Mouse (Mus musculus): ENCODE results near the gene Oxsm. TPM values are rescaled to one million over a fixed set of nuclear protein-coding genes. Genes with fewer than 3 reads are reported as not detected.

Gene Oxsm
- polyA plus RNA-seq, 1 experiment from 2014 or later: 3.8 TPM

GRCm38 (mm10) chr14:16200969-16201638 lies 48.5 kb downstream of the Oxsm start:
- Histone ChIP-seq H3K36me3 (ENCODE audit: insufficient read depth, low read length) (no peaks in the 10 kb centered on the region), H3K9ac (replicated peaks; ENCODE audit: low read length) (no peak overlapping the region), H3K4me3 (ENCODE audit: low read length) (no peak overlapping the region), H3K27ac (ENCODE audit: low read length) (no peak overlapping the region), H3K27me3 (ENCODE audit: insufficient read depth, low read length) (no peaks in the 10 kb centered on the region), H3K4me1 (ENCODE audit: insufficient read depth, low read length) (no peaks in the 10 kb centered on the region), H3K4me2 (replicated peaks; ENCODE audit: low read depth, low read length) (no peak overlapping the region), H3K9me3 (ENCODE audit: low read length) (no peaks in the 10 kb centered on the region)
- peak; percentile 39 for ATAC-seq (ENCODE audit: low FRiP score, low TSS enrichment)
- 46% methylated on average over 8 of the region's 8 CpGs for WGBS

GRCm38 (mm10) chr14:16200220-16200912 lies 49.2 kb downstream of the Oxsm start:
- H3K27me3 ChIP-seq (ENCODE audit: insufficient read depth, low read length): no peaks in the 10 kb centered on the region
- no peak overlapping the region for H3K9ac ChIP-seq (replicated peaks; ENCODE audit: low read length)
- WGBS: 50% methylated on average over 6 of the region's 6 CpGs
- H3K4me2 ChIP-seq (replicated peaks; ENCODE audit: low read depth, low read length): no peak overlapping the region
- no peak overlapping the region for H3K4me3 ChIP-seq (ENCODE audit: low read length)
- H3K27ac ChIP-seq (ENCODE audit: low read length): no peak overlapping the region
- H3K9me3 ChIP-seq (ENCODE audit: low read length): no peaks in the 10 kb centered on the region
- ATAC-seq (ENCODE audit: low FRiP score, low TSS enrichment): no peak
- H3K36me3 ChIP-seq (ENCODE audit: insufficient read depth, low read length): no peaks in the 10 kb centered on the region
- H3K4me1 ChIP-seq (ENCODE audit: insufficient read depth, low read length): no peaks in the 10 kb centered on the region

GRCm38 (mm10) chr14:16196518-16196917 lies 53.1 kb downstream of the Oxsm start:
- WGBS: 60% methylated on average over 4 of the region's 4 CpGs

GRCm38 (mm10) chr14:16195486-16195885 lies 54.1 kb downstream of the Oxsm start:
- Histone ChIP-seq H3K4me3 (ENCODE audit: low read length) (no peak overlapping the region), H3K4me1 (ENCODE audit: insufficient read depth, low read length) (no peaks in the 10 kb centered on the region), H3K4me2 (replicated peaks; ENCODE audit: low read depth, low read length) (no peak overlapping the region), H3K9ac (replicated peaks; ENCODE audit: low read length) (no peak overlapping the region), H3K36me3 (ENCODE audit: insufficient read depth, low read length) (no peaks in the 10 kb centered on the region), H3K27me3 (ENCODE audit: insufficient read depth, low read length) (no peaks in the 10 kb centered on the region), H3K27ac (ENCODE audit: low read length) (no peak overlapping the region), H3K9me3 (ENCODE audit: low read length) (no peaks in the 10 kb centered on the region)
- no peak for ATAC-seq (ENCODE audit: low FRiP score, low TSS enrichment)
- WGBS: 51% methylated on average over 1 of the region's 1 CpGs

More at GRCm38 (mm10) chr14:16196518-16196917, 53.1 kb downstream of the Oxsm start:
- H3K4me1 ChIP-seq (ENCODE audit: insufficient read depth, low read length): no peaks in the 10 kb centered on the region
- H3K4me3 ChIP-seq (ENCODE audit: low read length): no peak overlapping the region
- no peaks in the 10 kb centered on the region for H3K9me3 ChIP-seq (ENCODE audit: low read length)
- H3K36me3 ChIP-seq (ENCODE audit: insufficient read depth, low read length): no peaks in the 10 kb centered on the region
- no peak overlapping the region for H3K27ac ChIP-seq (ENCODE audit: low read length)
- no peaks in the 10 kb centered on the region for H3K27me3 ChIP-seq (ENCODE audit: insufficient read depth, low read length)
- no peak overlapping the region for H3K4me2 ChIP-seq (replicated peaks; ENCODE audit: low read depth, low read length)
- no peak overlapping the region for H3K9ac ChIP-seq (replicated peaks; ENCODE audit: low read length)
- ATAC-seq (ENCODE audit: low FRiP score, low TSS enrichment): no peak

GRCm38 (mm10) chr14:16194125-16194524 lies 55.5 kb downstream of the Oxsm start:
- H3K4me3 ChIP-seq (ENCODE audit: low read length): no peak overlapping the region
- no peaks in the 10 kb centered on the region for H3K4me1 ChIP-seq (ENCODE audit: insufficient read depth, low read length)
- H3K9me3 ChIP-seq (ENCODE audit: low read length): no peaks in the 10 kb centered on the region
- no peak overlapping the region for H3K9ac ChIP-seq (replicated peaks; ENCODE audit: low read length)
- H3K27ac ChIP-seq (ENCODE audit: low read length): no peak overlapping the region
- no peaks in the 10 kb centered on the region for H3K36me3 ChIP-seq (ENCODE audit: insufficient read depth, low read length)
- no peak overlapping the region for H3K4me2 ChIP-seq (replicated peaks; ENCODE audit: low read depth, low read length)
- no peak for ATAC-seq (ENCODE audit: low FRiP score, low TSS enrichment)
- H3K27me3 ChIP-seq (ENCODE audit: insufficient read depth, low read length): no peaks in the 10 kb centered on the region
- 68% methylated on average over 1 of the region's 1 CpGs for WGBS

- Histone ChIP-seq H3K9me3 (ENCODE audit: low read length) (no peaks in the 10 kb centered on the region), H3K4me3 (ENCODE audit: low read length) (no peak overlapping the region), H3K27ac (ENCODE audit: low read length) (no peak overlapping the region), H3K4me2 (replicated peaks; ENCODE audit: low read depth, low read length) (no peak overlapping the region), H3K36me3 (ENCODE audit: insufficient read depth, low read length) (no peaks in the 10 kb centered on the region), H3K27me3 (ENCODE audit: insufficient read depth, low read length) (no peaks in the 10 kb centered on the region), H3K9ac (replicated peaks; ENCODE audit: low read length) (no peak overlapping the region), H3K4me1 (ENCODE audit: insufficient read depth, low read length) (no peaks in the 10 kb centered on the region)
- peak; percentile 93 for ATAC-seq (ENCODE audit: low FRiP score, low TSS enrichment)
- 47% methylated on average over 1 of the region's 1 CpGs for WGBS
These were observed 60.5 kb downstream of the Oxsm start for GRCm38 (mm10) chr14:16189142-16189541.

Other genes starting within 250 kb of the Oxsm start
- gene Ngly1, start 528 bp downstream of the Oxsm start, polyA plus RNA-seq (2015; fragmentation: Nextera tagmentation; extraction: Ambion mirVana): 37.8 and 38.7 TPM in 2 replicates
- 39.0 and 42.4 TPM in 2 replicates for gene Top2b, start 115.4 kb upstream of the Oxsm start, polyA plus RNA-seq (2015; fragmentation: Nextera tagmentation; extraction: Ambion mirVana)